Comparison of ENCODE assay signal across 8 mouse cellular contexts in the genomic region with DNA sequence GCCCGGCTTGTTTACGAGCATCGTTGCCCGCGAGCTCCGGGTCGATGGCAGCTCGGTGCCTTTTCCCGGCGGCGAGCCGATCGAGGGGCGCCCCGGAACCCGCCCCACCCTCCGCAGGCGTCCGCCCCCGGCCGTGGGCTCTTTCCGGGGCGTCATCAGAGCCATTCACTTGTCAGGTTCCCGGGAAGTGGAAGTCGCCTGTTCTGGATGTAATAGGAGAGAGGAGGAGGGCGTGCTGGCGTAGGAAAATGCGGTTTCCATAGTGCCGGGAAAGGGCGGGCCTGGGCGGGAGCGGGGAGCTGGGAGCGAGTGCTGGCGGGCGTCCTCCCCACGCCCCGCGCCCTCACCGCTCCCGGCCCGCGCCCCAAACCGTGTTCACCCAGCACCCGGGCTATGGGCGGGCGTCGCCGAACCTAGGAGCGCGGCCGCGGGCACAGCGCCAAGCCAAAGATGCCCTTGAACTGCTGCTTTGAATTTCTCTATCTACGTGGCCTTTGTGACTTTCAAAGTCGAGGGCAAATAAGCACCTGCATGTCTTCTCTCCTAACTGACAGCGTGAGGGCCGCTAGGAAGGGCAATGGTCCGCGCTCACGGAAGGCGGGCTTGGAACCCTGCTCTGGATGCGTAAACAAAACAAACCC. TPM values are rescaled to one million over a fixed set of nuclear protein-coding genes. Genes with fewer than 3 reads are reported as not detected.
DNase-seq lines count a peak whose midpoint lies in the region; ATAC-seq lines count a peak whose summit lies in the region.

No protein-coding gene starts in this region.

- H3K4me2 ChIP-seq in embryonic facial prominence, embryonic 15.5 days (replicated peaks) = peak overlapping the region; percentile 84
- peak overlapping the region; percentile 91 for H3K4me2 ChIP-seq in heart, embryonic 13.5 days
- peak overlapping the region; percentile 92 for H3K4me2 ChIP-seq in liver, embryonic 16.5 days (ENCODE audit: low read depth, low read length)
- H3K4me2 ChIP-seq in neural tube, embryonic 12.5 days (replicated peaks) = peak overlapping the region; percentile 81

- WGBS in embryonic facial prominence, embryonic 15.5 days = under 1% methylated on average over 55 of the region's 62 CpGs
- under 1% methylated on average over 60 of the region's 62 CpGs for WGBS in heart, embryonic 13.5 days
- WGBS in liver, embryonic 16.5 days (ENCODE audit: insufficient replicate concordance) = 2% methylated on average over 53 of the region's 62 CpGs
- under 1% methylated on average over 61 of the region's 62 CpGs for WGBS in neural tube, embryonic 12.5 days

- H3K4me3 ChIP-seq in embryonic facial prominence, embryonic 15.5 days (replicated peaks) = peak overlapping the region; percentile 83
- H3K4me3 ChIP-seq in heart, embryonic 13.5 days = peak overlapping the region; percentile 84
- peak overlapping the region; percentile 91 for H3K4me3 ChIP-seq in liver, embryonic 16.5 days (ENCODE audit: low read depth, low read length)
- H3K4me3 ChIP-seq in neural tube, embryonic 12.5 days = peak overlapping the region; percentile 88

- H3K27me3 ChIP-seq in embryonic facial prominence, embryonic 15.5 days = no peaks in the 10 kb centered on the region; the same call in 1 of the 2 replicates
- no peaks in the 10 kb centered on the region; the same call in none of the 2 replicates for H3K27me3 ChIP-seq in heart, embryonic 13.5 days (replicated peaks)
- peaks cover 3% of the 10 kb centered on the region; the same call in 1 of the 2 replicates for H3K27me3 ChIP-seq in liver, embryonic 16.5 days (ENCODE audit: control insufficient read depth, insufficient read depth, low read depth, low read length)
- H3K27me3 ChIP-seq in neural tube, embryonic 12.5 days (replicated peaks) = no peaks in the 10 kb centered on the region

- peak; percentile 75 for ATAC-seq in embryonic facial prominence, embryonic 15.5 days (ENCODE audit: insufficient number of reproducible peaks, low FRiP score, low TSS enrichment, low read depth)
- peak; percentile 11 for ATAC-seq in heart, embryonic 13.5 days (ENCODE audit: extremely low read depth, insufficient number of reproducible peaks, low FRiP score, low TSS enrichment)
- ATAC-seq in liver, embryonic 16.5 days (ENCODE audit: low read depth) = peak; percentile 60
- peak; percentile 54 for ATAC-seq in neural tube, embryonic 12.5 days (ENCODE audit: low FRiP score, low read depth)

- H3K9ac ChIP-seq in embryonic facial prominence, embryonic 15.5 days = peak overlapping the region; percentile 83
- peak overlapping the region; percentile 98 for H3K9ac ChIP-seq in heart, embryonic 13.5 days
- H3K9ac ChIP-seq in liver, embryonic 16.5 days (ENCODE audit: low read depth, low read length) = peak overlapping the region; percentile 91
- H3K9ac ChIP-seq in neural tube, embryonic 12.5 days = peak overlapping the region; percentile 89

- H3K27ac ChIP-seq in embryonic facial prominence, embryonic 15.5 days (replicated peaks) = peak overlapping the region; percentile 99
- peak overlapping the region; percentile 100 for H3K27ac ChIP-seq in heart, embryonic 13.5 days (replicated peaks)
- peak overlapping the region; percentile 96 for H3K27ac ChIP-seq in liver, embryonic 16.5 days (ENCODE audit: low read length)
- peak overlapping the region; percentile 95 for H3K27ac ChIP-seq in neural tube, embryonic 12.5 days

- peaks cover 36% of the 10 kb centered on the region for H3K4me1 ChIP-seq in embryonic facial prominence, embryonic 15.5 days
- peaks cover 51% of the 10 kb centered on the region for H3K4me1 ChIP-seq in heart, embryonic 13.5 days
- peaks cover 39% of the 10 kb centered on the region for H3K4me1 ChIP-seq in liver, embryonic 16.5 days (ENCODE audit: control insufficient read depth, low read depth, low read length)
- H3K4me1 ChIP-seq in neural tube, embryonic 12.5 days = peaks cover 42% of the 10 kb centered on the region

- H3K9me3 ChIP-seq in embryonic facial prominence, embryonic 15.5 days (replicated peaks) = no peaks in the 10 kb centered on the region
- H3K9me3 ChIP-seq in heart, embryonic 13.5 days = no peaks in the 10 kb centered on the region
- no peaks in the 10 kb centered on the region for H3K9me3 ChIP-seq in liver, embryonic 16.5 days (replicated peaks; ENCODE audit: control insufficient read depth, low read length)
- H3K9me3 ChIP-seq in neural tube, embryonic 12.5 days = no peaks in the 10 kb centered on the region

- peak; percentile 72 for DNase-seq in A20 (ENCODE audit: low read depth, low spot score)
- DNase-seq in adrenal gland, postnatal 25 days = peak; percentile 79
- DNase-seq in kidney, postnatal 10 days = peak; percentile 83
- peak; percentile 85 for DNase-seq in telencephalon, adult 2 months (ENCODE audit: low read depth, low spot score)

- H3K36me3 ChIP-seq in embryonic facial prominence, embryonic 15.5 days = no peaks in the 10 kb centered on the region
- peaks cover 18% of the 10 kb centered on the region for H3K36me3 ChIP-seq in heart, embryonic 13.5 days
- no peaks in the 10 kb centered on the region; the same call in 1 of the 2 replicates for H3K36me3 ChIP-seq in liver, embryonic 16.5 days (ENCODE audit: control insufficient read depth, insufficient read depth)
- H3K36me3 ChIP-seq in neural tube, embryonic 12.5 days = peaks cover 4% of the 10 kb centered on the region; the same call in 1 of the 2 replicates

RNA-seq across cellular contexts. Expression of a gene that starts 1.3 kb away (rescaled TPM):
- 22.1 and 23.0 TPM in 2 replicates for total RNA-seq in adrenal gland, postnatal 25 days (2021)
- 7.4 and 7.9 TPM in 2 replicates for polyA plus RNA-seq in embryonic facial prominence, embryonic 15.5 days (2015; fragmentation: Nextera tagmentation; extraction: Ambion mirVana)
- 3.0 and 3.2 TPM in 2 replicates for polyA plus RNA-seq in heart, embryonic 13.5 days (2015; fragmentation: Nextera tagmentation; extraction: Ambion mirVana)
- polyA plus RNA-seq in liver, embryonic 16.5 days (2015; fragmentation: Nextera tagmentation; extraction: Ambion mirVana) = 3.0 and 3.2 TPM in 2 replicates
- 8.3 and 9.5 TPM in 2 replicates for polyA plus RNA-seq in neural tube, embryonic 12.5 days (2016; fragmentation: Nextera tagmentation; extraction: Ambion mirVana)

Comparison
In these comparisons a context has a peak if more than half of its experiments do, and no peak if none do; other contexts are left out.
1. Peak in every context shown above with its lines: DNase-seq, ATAC-seq, H3K4me3 ChIP-seq and H3K27ac ChIP-seq.
2. ATAC-seq: peak in every context shown above with its lines; median percentile 75 in embryonic facial prominence, embryonic 15.5 days; 60 in liver, embryonic 16.5 days; 54 in neural tube, embryonic 12.5 days; 11 in heart, embryonic 13.5 days.